Mouse (Mus musculus): ENCODE measurements around the gene Pacrg. TPM values are rescaled to one million over a fixed set of nuclear protein-coding genes. Genes with fewer than 3 reads are reported as not detected.

Pacrg gene
- polyA plus RNA-seq, 1 experiment from 2014 or later, result 1.8 TPM

Other genes starting within 250 kb of the Pacrg start
- gene Prkn, start 73 bp upstream of the Pacrg start, polyA plus RNA-seq (2014; fragmentation: Nextera tagmentation; extraction: Ambion mirVana), result 2.4 and 3.0 TPM in 2 replicates

All from stomach, embryonic 14.5 days (tissue).